Mouse (Mus musculus) embryo, embryonic 10 days (tissue): ENCODE measurements at regions not wholly inside any gene's neighbourhood (a gene's known extent, or its start where the extent isn't known, plus 50 kb on each side); places are given as distances from the start of the nearest gene placed in this dataset.

Experiments used
- DNase-seq: peaks from one replicate; pipeline ENCODE4 v3.0.0-alpha.2; 2015; ENCODE audit warnings: low spot score

- no peak for DNase-seq
Observed at GRCm38 (mm10) chr5:54741440-54741839, 743.1 kb downstream of the Stim2 start.

- no peak for DNase-seq
Observed at GRCm38 (mm10) chr5:54746973-54747372, 748.7 kb downstream of the Stim2 start.

- no peak for DNase-seq
Observed at GRCm38 (mm10) chr5:54753372-54753771, 755.1 kb downstream of the Stim2 start.

GRCm38 (mm10) chr5:54759657-54760056, 761.4 kb downstream of the Stim2 start:
- DNase-seq: no peak

GRCm38 (mm10) chr5:54763019-54763418, 764.7 kb downstream of the Stim2 start:
- peak; percentile 3 for DNase-seq

GRCm38 (mm10) chr5:54796953-54797450, 798.7 kb downstream of the Stim2 start:
- peak; percentile 75 for DNase-seq

- DNase-seq: no peak
Observed at GRCm38 (mm10) chr5:54827076-54827475, 828.8 kb downstream of the Stim2 start.
